8 mouse cellular contexts compared by ENCODE assay signal in genomic region chr12:55446746-55447395, GRCm38 (mm10). TPM values are rescaled to one million over a fixed set of nuclear protein-coding genes. Genes with fewer than 3 reads are reported as not detected.
A peak's percentile ranks its signal among the peaks of the same experiment; 100 is the strongest.
DNase-seq lines count a peak whose midpoint lies in the region; ATAC-seq and TF ChIP-seq lines count a peak whose summit lies in the region.

No protein-coding gene starts in this region.

- peak overlapping the region; percentile 83 for H3K27ac ChIP-seq in hindbrain, embryonic 10.5 days
- H3K27ac ChIP-seq in lung, embryonic 15.5 days, result peak overlapping the region; percentile 94
- H3K27ac ChIP-seq in olfactory bulb, adult 2 months (ENCODE audit: insufficient read depth, low read depth, low read length), result peak overlapping the region; percentile 93

- H3K4me1 ChIP-seq in E14TG2a.4 (replicated peaks; ENCODE audit: low read depth, low read length), result peaks cover 66% of the 10 kb centered on the region
- peaks cover 50% of the 10 kb centered on the region for H3K4me1 ChIP-seq in hindbrain, embryonic 10.5 days (replicated peaks)
- H3K4me1 ChIP-seq in lung, embryonic 15.5 days, result peaks cover 49% of the 10 kb centered on the region
- H3K4me1 ChIP-seq in olfactory bulb, adult 2 months (ENCODE audit: control insufficient read depth, insufficient read depth, low read length), result peaks cover 37% of the 10 kb centered on the region

- peak overlapping the region; percentile 0; the same call in 1 of the 2 replicates for H3K9ac ChIP-seq in lung, embryonic 15.5 days

- no peak for TF ChIP-seq POLR2A in olfactory bulb, adult 2 months (IDR thresholded peaks at IDR 0.05; ENCODE audit: insufficient read depth, low read depth, low read length)

- ATAC-seq in lung, embryonic 15.5 days (ENCODE audit: borderline replicate concordance, extremely low read depth, low FRiP score, low TSS enrichment), result peak; percentile 79

- peak; percentile 81 for DNase-seq in cerebellum, adult 8-10 months
- peak; percentile 89 for DNase-seq in frontal cortex, adult 2 months (ENCODE audit: extremely low spot score in 1 of 2, low spot score in 1 of 2)
- peak; percentile 64 for DNase-seq in hindbrain, embryonic 10.5 days (ENCODE audit: low spot score)
- peak; percentile 93 for DNase-seq in layer of hippocampus, adult 9-11 months
- DNase-seq in thymus, adult 18-20 months, result peak; percentile 67 to 80

- H3K4me3 ChIP-seq in E14TG2a.4 (replicated peaks; ENCODE audit: low read length), result peak overlapping the region; percentile 52
- H3K4me3 ChIP-seq in hindbrain, embryonic 10.5 days, result no peak overlapping the region
- no peak overlapping the region for H3K4me3 ChIP-seq in lung, embryonic 15.5 days
- H3K4me3 ChIP-seq in olfactory bulb, adult 2 months (ENCODE audit: insufficient read depth, low read depth, low read length), result no peak overlapping the region

- 33% methylated on average over 13 of the region's 13 CpGs for WGBS in hindbrain, embryonic 10.5 days
- 10% methylated on average over 13 of the region's 13 CpGs for WGBS in lung, embryonic 15.5 days
- 2% methylated on average over 13 of the region's 13 CpGs for WGBS in olfactory bulb, adult 2 months

- H3K36me3 ChIP-seq in E14TG2a.4 (ENCODE audit: insufficient read depth, low read length), result no peaks in the 10 kb centered on the region
- H3K36me3 ChIP-seq in hindbrain, embryonic 10.5 days, result no peaks in the 10 kb centered on the region
- no peaks in the 10 kb centered on the region for H3K36me3 ChIP-seq in lung, embryonic 15.5 days

- TF ChIP-seq CTCF in E14TG2a.4 (conservative IDR thresholded peaks at IDR 0.05; ENCODE audit: low read length), result no peak
- TF ChIP-seq CTCF in olfactory bulb, adult 2 months (IDR thresholded peaks at IDR 0.05; ENCODE audit: insufficient read depth, low read depth, low read length), result no peak

- H3K9me3 ChIP-seq in E14TG2a.4 (ENCODE audit: low read length), result no peaks in the 10 kb centered on the region
- H3K9me3 ChIP-seq in hindbrain, embryonic 10.5 days, result no peaks in the 10 kb centered on the region
- no peaks in the 10 kb centered on the region for H3K9me3 ChIP-seq in lung, embryonic 15.5 days

- H3K4me2 ChIP-seq in lung, embryonic 15.5 days, result peak overlapping the region; percentile 13

- peaks cover 2% of the 10 kb centered on the region; the same call in 1 of the 2 replicates for H3K27me3 ChIP-seq in E14TG2a.4 (ENCODE audit: insufficient read depth, low read length)
- no peaks in the 10 kb centered on the region for H3K27me3 ChIP-seq in hindbrain, embryonic 10.5 days (ENCODE audit: insufficient read depth, poor library complexity, severe bottlenecking)
- H3K27me3 ChIP-seq in lung, embryonic 15.5 days, result no peaks in the 10 kb centered on the region

RNA-seq across cellular contexts. Expression of gene Nfkbia, which starts 45.6 kb away (rescaled TPM):
- polyA plus RNA-seq in frontal cortex, adult 2 months (2012; rRNA removed), result 36.4 and 41.8 TPM in 2 replicates
- 33.8 and 37.1 TPM in 2 replicates for polyA plus RNA-seq in hindbrain, embryonic 10.5 days (2016; fragmentation: Nextera tagmentation; extraction: Ambion mirVana)
- polyA plus RNA-seq in lung, embryonic 15.5 days (2015; fragmentation: Nextera tagmentation; extraction: Ambion mirVana), result 110 and 116 TPM in 2 replicates
- not detected in 2 replicates for polyA plus RNA-seq in olfactory bulb, adult 2 months (2012; ENCODE audit: insufficient read depth, insufficient read length, low replicate concordance, missing spikeins)
